Mouse (Mus musculus) midbrain, postnatal 0 days (tissue): ENCODE data around the gene Plk1. TPM values are rescaled to one million over a fixed set of nuclear protein-coding genes. Genes with fewer than 3 reads are reported as not detected.

Source experiments
- ATAC-seq: fragments of 200-750 bp; cut with Nextera tagmentation; 2 replicates; pipeline ENCODE4 v1.8.0; 2017; ENCODE audit warnings: moderate number of reproducible peaks, mild to moderate bottlenecking, moderate TSS enrichment, moderate library complexity; ENCODE audit not compliant: low FRiP score
- DNase-seq: peaks from one replicate; pipeline ENCODE4 v3.0.0-alpha.2; 2015; ENCODE audit warnings: low spot score
- H3K27ac ChIP-seq: fragments of 300-500 bp; sonication (generic); 2 replicates; pipeline ENCODE4 v1.5.1; 2014; ENCODE audit warnings: low read depth, mild to moderate bottlenecking, low read length, mixed read lengths
- H3K27me3 ChIP-seq: fragments of 300-500 bp; sonication (generic); 2 replicates; pipeline ENCODE4 v1.6.1; 2014; ENCODE audit warnings: low read length, control low read depth, mixed read lengths; ENCODE audit not compliant: insufficient read depth
- H3K36me3 ChIP-seq: fragments of 300-500 bp; sonication (generic); 2 replicates; pipeline ENCODE4 v1.6.1; 2014; ENCODE audit warnings: low read length, control low read depth, mixed read lengths; ENCODE audit not compliant: insufficient read depth
- H3K4me1 ChIP-seq: fragments of 300-500 bp; sonication (generic); 2 replicates; pipeline ENCODE4 v1.6.1; 2014; ENCODE audit warnings: mild to moderate bottlenecking, control low read depth, antibody characterized with exemption, low read length, mixed read lengths; ENCODE audit not compliant: insufficient read depth
- H3K4me2 ChIP-seq: fragments of 300-500 bp; sonication (generic); 2 replicates; pipeline ENCODE4 v1.6.1; 2014; ENCODE audit warnings: low read depth, mild to moderate bottlenecking, low read length, mixed read lengths; ENCODE audit not compliant: poor library complexity, severe bottlenecking
- H3K4me3 ChIP-seq: fragments of 300-500 bp; sonication (generic); 2 replicates; pipeline ENCODE4 v1.5.1; 2014; ENCODE audit warnings: low read depth, mild to moderate bottlenecking, low read length, moderate library complexity
- H3K9ac ChIP-seq: fragments of 300-500 bp; sonication (generic); replicated peaks from 2 replicates; pipeline ENCODE4 v1.6.1; 2014; ENCODE audit warnings: mild to moderate bottlenecking, low read length, moderate library complexity, mixed read lengths; ENCODE audit not compliant: poor library complexity, severe bottlenecking
- H3K9me3 ChIP-seq: fragments of 300-500 bp; sonication (generic); 2 replicates; pipeline ENCODE4 v1.6.1; 2016; ENCODE audit warnings: low read length, control low read depth
- CTCF ChIP-seq: IDR thresholded peaks from 2 replicates; pipeline ENCODE4 v1.5.1; 2016; ENCODE audit warnings: antibody characterized with exemption, mild to moderate bottlenecking
- WGBS: fragments of 180-500 bp; shearing (Covaris S2); extraction: QIAGEN DNeasy Blood & Tissue Kit; methylation state at CpG from one replicate; pipeline ENCODE4 v1.1.7; 2014; 5-methylcytosine and 5-hydroxymethylcytosine counted together
- polyA plus RNA-seq: library from polyadenylated mRNA; unstranded; fragments of >200 nt; fragmentation: Nextera tagmentation; extraction: Ambion mirVana; gene quantifications from 2 replicates; pipeline ENCODE4 v1.2.1, GENCODE M21; 2015
- total RNA-seq: library from RNA; depleted of rRNA; stranded (reverse); fragments of >200 nt; gene quantifications from 2 replicates; pipeline ENCODE4 v1.2.3, GENCODE M21; 2014

Gene Plk1
- total and polyA plus RNA-seq, 2 experiments from 2014 or later = 6.3 to 6.6 TPM

GRCm38 (mm10) chr7:122152473-122152872, 6.8 kb upstream of the Plk1 start:
- WGBS = 92% methylated on average over 4 of the region's 4 CpGs
- Histone ChIP-seq H3K4me3 (no peak overlapping the region), H3K9ac (no peak overlapping the region), H3K9me3 (no peaks in the 10 kb centered on the region), H3K4me1 (no peaks in the 10 kb centered on the region), H3K36me3 (peaks cover 19% of the 10 kb centered on the region), H3K4me2 (no peak overlapping the region), H3K27ac (no peak overlapping the region), H3K27me3 (no peaks in the 10 kb centered on the region)
- DNase-seq = no peak
- no peak for TF ChIP-seq CTCF
- no peak for ATAC-seq

GRCm38 (mm10) chr7:122158488-122158887, 751 bp upstream of the Plk1 start:
- H3K4me1 ChIP-seq = peaks cover 3% of the 10 kb centered on the region; the same call in 1 of the 2 replicates
- WGBS = 5% methylated on average over 13 of the region's 13 CpGs
- no peaks in the 10 kb centered on the region for H3K27me3 ChIP-seq
- H3K9ac ChIP-seq = peak overlapping the region; percentile 57
- H3K27ac ChIP-seq = no peak overlapping the region
- H3K4me2 ChIP-seq = peak overlapping the region; percentile 99
- no peaks in the 10 kb centered on the region; the same call in 1 of the 2 replicates for H3K36me3 ChIP-seq
- ATAC-seq = no peak
- H3K9me3 ChIP-seq = no peaks in the 10 kb centered on the region
- no peak for TF ChIP-seq CTCF
- peak overlapping the region; percentile 47 for H3K4me3 ChIP-seq
- no peak for DNase-seq

GRCm38 (mm10) chr7:122160037-122160436, 798 bp downstream of the Plk1 start:
- ATAC-seq (no peak), DNase-seq (no peak)
- Histone ChIP-seq H3K4me3 (peak overlapping the region; percentile 47), H3K36me3 (no peaks in the 10 kb centered on the region; the same call in 1 of the 2 replicates), H3K4me1 (peaks cover 3% of the 10 kb centered on the region; the same call in 1 of the 2 replicates), H3K4me2 (peak overlapping the region; percentile 99), H3K27me3 (no peaks in the 10 kb centered on the region), H3K9ac (no peak overlapping the region), H3K9me3 (no peaks in the 10 kb centered on the region), H3K27ac (no peak overlapping the region)
- TF ChIP-seq CTCF = no peak
- under 1% methylated on average over 12 of the region's 12 CpGs for WGBS

- H3K4me3 ChIP-seq = no peak overlapping the region
- H3K36me3 ChIP-seq = 0 out of 2 replicates have a peak, but pooled peaks cover 3% of the 10 kb centered on the region
- 90% methylated on average over 8 of the region's 8 CpGs for WGBS
- ATAC-seq (no peak), DNase-seq (no peak)
- TF ChIP-seq CTCF = no peak
- H3K27me3 ChIP-seq = no peaks in the 10 kb centered on the region
- no peaks in the 10 kb centered on the region for H3K9me3 ChIP-seq
- no peak overlapping the region for H3K4me2 ChIP-seq
- no peak overlapping the region for H3K9ac ChIP-seq
- H3K27ac ChIP-seq = no peak overlapping the region
- H3K4me1 ChIP-seq = peaks cover 3% of the 10 kb centered on the region; the same call in 1 of the 2 replicates
Measured at GRCm38 (mm10) chr7:122163766-122164165, 4.5 kb downstream of the Plk1 start.

GRCm38 (mm10) chr7:122167203-122167602, 8.0 kb downstream of the Plk1 start:
- no peaks in the 10 kb centered on the region for H3K4me1 ChIP-seq
- no peak overlapping the region for H3K4me2 ChIP-seq
- H3K27me3 ChIP-seq = no peaks in the 10 kb centered on the region
- no peak for DNase-seq
- H3K4me3 ChIP-seq = no peak overlapping the region
- no peak for ATAC-seq
- 95% methylated on average over 7 of the region's 7 CpGs for WGBS
- no peak for TF ChIP-seq CTCF
- no peak overlapping the region for H3K27ac ChIP-seq
- no peaks in the 10 kb centered on the region for H3K9me3 ChIP-seq
- 0 out of 2 replicates have a peak, but pooled peaks cover 3% of the 10 kb centered on the region for H3K36me3 ChIP-seq
- H3K9ac ChIP-seq = no peak overlapping the region

- TF ChIP-seq CTCF = no peak
Measured at GRCm38 (mm10) chr7:122170705-122171104, 11.5 kb downstream of the Plk1 start.

More at GRCm38 (mm10) chr7:122170705-122171104, 11.5 kb downstream of the Plk1 start:
- Histone ChIP-seq H3K9me3 (no peaks in the 10 kb centered on the region), H3K9ac (no peak overlapping the region), H3K27ac (no peak overlapping the region), H3K27me3 (no peaks in the 10 kb centered on the region), H3K4me3 (no peak overlapping the region), H3K36me3 (0 out of 2 replicates have a peak, but pooled peaks cover 3% of the 10 kb centered on the region), H3K4me2 (no peak overlapping the region), H3K4me1 (no peaks in the 10 kb centered on the region)
- DNase-seq (no peak), ATAC-seq (no peak)
- WGBS = 78% methylated on average over 6 of the region's 6 CpGs
